Mouse (Mus musculus) liver, adult 2 months (tissue): ENCODE measurements around the gene Prdm2.

Source experiments
- CTCF ChIP-seq: fragments of 200-500 bp; IDR thresholded peaks from 2 replicates; pipeline ENCODE4 v1.5.1; 2011; ENCODE audit warnings: low read depth, low read length, control low read depth
- POLR2A ChIP-seq: fragments of 200-500 bp; IDR thresholded peaks from 2 replicates; pipeline ENCODE4 v1.6.1; 2011; ENCODE audit warnings: low read length, control low read depth; ENCODE audit not compliant: insufficient read depth; ENCODE audit errors: extremely low read depth

- TF ChIP-seq CTCF = no peak
- no peak for TF ChIP-seq POLR2A
These were observed 109.0 kb downstream of the Prdm2 start for GRCm38 (mm10) chr4:143103811-143104210.
